ENCODE assay signal across 13 mouse cellular contexts in genomic region chr7:98345036-98345435, GRCm38 (mm10). TPM values are rescaled to one million over a fixed set of nuclear protein-coding genes. Genes with fewer than 3 reads are reported as not detected.
"Had no signal": no experiment of that assay in that cellular context is flagged by ENCODE, and none has a peak within 500 bp of the region (broad histone marks: within the 10 kb centered on the region; RNA-seq: fewer than 3 reads in every experiment).

No protein-coding gene starts in this region.

- H3K27me3 ChIP-seq: lung, embryonic 15.5 days; neural tube, embryonic 12.5 days had no signal

- H3K4me2 ChIP-seq: liver, embryonic 15.5 days; lung, embryonic 15.5 days; midbrain, embryonic 13.5 days; neural tube, embryonic 12.5 days; stomach, embryonic 15.5 days had no signal

- H3K27ac ChIP-seq: liver, embryonic 15.5 days; lung, embryonic 15.5 days; macrophage; midbrain, embryonic 13.5 days; neural tube, embryonic 12.5 days; stomach, embryonic 15.5 days; stomach, postnatal 0 days had no signal

- ATAC-seq: liver, postnatal 0 days; midbrain, embryonic 13.5 days; midbrain, embryonic 16.5 days had no signal

- H3K9me3 ChIP-seq: liver, embryonic 15.5 days; lung, embryonic 15.5 days; megakaryocyte, embryonic 14.5 days; midbrain, embryonic 13.5 days; neural tube, embryonic 12.5 days; stomach, embryonic 15.5 days had no signal

- H3K36me3 ChIP-seq: liver, embryonic 15.5 days; lung, embryonic 15.5 days; stomach, embryonic 15.5 days had no signal

- H3K9ac ChIP-seq: liver, embryonic 15.5 days; liver, postnatal 0 days; lung, embryonic 15.5 days; midbrain, embryonic 13.5 days; neural tube, embryonic 12.5 days; stomach, embryonic 15.5 days had no signal

- H3K4me3 ChIP-seq: liver, embryonic 15.5 days; lung, embryonic 15.5 days; megakaryocyte, embryonic 14.5 days; midbrain, embryonic 13.5 days; neural tube, embryonic 12.5 days; stomach, embryonic 15.5 days had no signal

RNA-seq across cellular contexts. Expression of gene Tsku, which starts 16.1 kb away (rescaled TPM):
- total RNA-seq: megakaryocyte progenitor cell, adult 5-6 weeks; monocyte, adult 5-6 weeks; neutrophil, adult 5-6 weeks had no signal
